Mouse (Mus musculus): Measurements from ENCODE around the gene Tox3.

DNA sequence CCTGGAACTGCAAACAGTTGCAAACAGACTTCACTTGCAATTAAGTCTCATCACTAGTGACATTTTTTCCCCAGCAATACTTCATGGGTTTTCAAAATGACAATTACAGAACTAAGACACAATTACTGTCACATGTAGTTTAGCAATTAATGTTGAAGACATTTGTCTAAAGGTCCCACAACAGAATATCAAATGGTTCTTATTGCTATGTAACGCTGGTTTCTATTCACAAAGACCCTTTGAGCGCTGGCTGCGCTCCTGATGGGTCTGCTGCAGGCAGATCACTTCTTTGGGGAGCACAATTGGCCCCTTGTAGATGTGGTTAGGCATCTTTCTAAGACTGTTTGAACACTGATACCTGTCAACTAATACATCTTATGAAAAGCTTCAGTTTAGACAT is 102.3 kb downstream of the Tox3 start:
- no peak for TF ChIP-seq CTCF (IDR thresholded peaks at IDR 0.05; ENCODE audit: low read depth)
- TF ChIP-seq EP300 (IDR thresholded peaks at IDR 0.05; ENCODE audit: low read depth): no peak
